Mouse (Mus musculus): ENCODE data around the gene Btbd1. TPM values are rescaled to one million over a fixed set of nuclear protein-coding genes. Genes with fewer than 3 reads are reported as not detected.
A peak's percentile ranks its signal among the peaks of the same experiment; 100 is the strongest.

Gene Btbd1
- polyA plus RNA-seq, 1 experiment from 2014 or later: 37.9 TPM

GRCm38 (mm10) chr7:81834847-81835246, 5.6 kb upstream of the Btbd1 start:
- Histone ChIP-seq H3K9ac (ENCODE audit: low read length) (no peak overlapping the region), H3K4me1 (replicated peaks; ENCODE audit: control insufficient read depth, insufficient read depth) (no peaks in the 10 kb centered on the region), H3K9me3 (ENCODE audit: control insufficient read depth, low read length) (no peaks in the 10 kb centered on the region), H3K27me3 (ENCODE audit: control insufficient read depth, insufficient read depth, low read length) (no peaks in the 10 kb centered on the region), H3K36me3 (ENCODE audit: control insufficient read depth, insufficient read depth, low read length) (no peaks in the 10 kb centered on the region), H3K4me2 (replicated peaks; ENCODE audit: low read depth) (no peak overlapping the region), H3K4me3 (ENCODE audit: low read depth, low read length) (no peak overlapping the region), H3K27ac (replicated peaks) (no peak overlapping the region)
- peak; percentile 38 for TF ChIP-seq CTCF (IDR thresholded peaks at IDR 0.05; ENCODE audit: low read depth)
- TF ChIP-seq EP300 (optimal IDR thresholded peaks at IDR 0.05): no peak
- ATAC-seq (ENCODE audit: low FRiP score, low TSS enrichment) (no peak), DNase-seq (ENCODE audit: low spot score) (no peak)

DNA sequence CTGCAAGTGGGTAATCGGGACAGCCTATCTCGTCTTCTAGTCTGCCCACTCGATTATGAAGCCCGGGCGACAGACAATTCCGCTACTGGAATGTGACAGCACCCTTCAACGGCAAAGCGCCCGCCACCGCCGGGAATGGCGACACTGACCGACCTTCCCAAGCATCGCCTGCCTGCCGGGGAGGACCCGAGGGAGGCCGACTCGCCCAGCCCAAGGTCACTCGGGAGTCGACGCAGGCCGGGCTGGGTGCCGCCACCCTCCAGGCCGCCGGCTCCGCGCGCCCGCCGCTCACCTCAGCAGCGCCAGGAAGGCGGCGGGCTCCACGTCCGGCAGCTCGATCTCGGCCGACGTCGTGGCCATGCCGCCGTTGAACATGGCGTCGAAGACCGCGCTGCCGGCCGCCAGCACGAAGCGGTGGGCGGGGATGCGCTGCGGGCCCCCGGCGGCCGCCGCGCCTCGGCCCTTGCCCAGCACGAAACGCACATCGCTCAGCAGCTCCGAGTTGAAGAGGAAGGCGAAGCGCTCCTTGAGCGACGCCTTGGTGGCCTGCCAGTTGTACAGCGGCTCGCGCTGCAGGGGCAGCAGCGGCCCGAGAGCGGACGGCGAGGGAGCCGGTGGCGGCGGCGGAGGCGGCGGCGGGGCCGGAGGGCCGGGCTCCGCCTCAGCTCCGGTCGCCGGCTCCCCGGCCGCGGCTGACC, 401 bp downstream of the Btbd1 start:
- Histone ChIP-seq H3K27ac (replicated peaks) (peak overlapping the region; percentile 94), H3K9ac (ENCODE audit: low read length) (peak overlapping the region; percentile 84), H3K36me3 (ENCODE audit: control insufficient read depth, insufficient read depth, low read length) (no peaks in the 10 kb centered on the region), H3K9me3 (ENCODE audit: control insufficient read depth, low read length) (no peaks in the 10 kb centered on the region), H3K4me2 (replicated peaks; ENCODE audit: low read depth) (peak overlapping the region; percentile 71), H3K27me3 (ENCODE audit: control insufficient read depth, insufficient read depth, low read length) (no peaks in the 10 kb centered on the region), H3K4me1 (replicated peaks; ENCODE audit: control insufficient read depth, insufficient read depth) (peaks cover 6% of the 10 kb centered on the region), H3K4me3 (ENCODE audit: low read depth, low read length) (peak overlapping the region; percentile 83)
- ATAC-seq (ENCODE audit: low FRiP score, low TSS enrichment) (peak; percentile 75), DNase-seq (ENCODE audit: low spot score) (peak; percentile 68)
- TF ChIP-seq CTCF (IDR thresholded peaks at IDR 0.05; ENCODE audit: low read depth) (no peak), EP300 (optimal IDR thresholded peaks at IDR 0.05) (no peak)
- WGBS: 0% methylated on average over 68 of the region's 91 CpGs

DNA sequence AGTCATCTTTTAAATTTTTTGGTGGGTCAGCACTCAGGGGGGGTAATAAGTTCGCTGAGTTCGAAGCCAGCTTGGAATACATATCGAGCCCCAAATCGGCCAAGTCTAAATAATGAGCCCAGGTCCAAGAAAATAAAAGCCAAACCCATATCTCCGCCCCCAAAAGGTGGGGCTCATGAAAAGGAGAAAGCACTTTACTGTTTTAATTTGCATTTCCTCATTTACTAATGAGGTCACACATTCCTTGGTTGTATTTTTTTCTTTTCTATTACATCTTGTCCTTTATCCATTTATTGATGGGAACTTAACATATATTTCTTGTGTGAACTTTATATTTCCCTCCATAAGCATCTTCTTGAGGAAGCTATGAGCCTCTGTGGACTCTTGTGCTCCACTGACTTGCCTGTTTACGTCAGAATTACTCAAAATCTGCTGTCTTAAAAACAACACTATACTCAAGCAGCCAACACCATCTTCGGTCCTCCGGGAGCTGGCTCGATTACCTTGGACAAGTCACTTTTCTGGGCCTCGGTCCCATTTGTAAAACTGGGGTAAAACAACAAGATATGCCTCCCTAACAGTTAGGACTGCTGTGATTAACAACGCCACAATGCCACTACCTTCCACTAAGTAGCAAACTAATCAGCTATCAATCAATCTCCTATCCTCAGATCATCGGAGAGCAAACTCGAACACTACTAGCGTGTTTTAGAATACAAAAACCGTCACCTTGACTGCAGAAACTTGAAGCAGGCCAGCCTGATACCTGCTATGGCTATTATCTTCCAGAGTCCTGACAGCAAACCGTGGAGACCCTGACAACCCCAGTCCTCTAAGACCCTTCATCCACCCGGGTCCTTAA, 1.2 kb downstream of the Btbd1 start:
- peak overlapping the region; percentile 83 for H3K4me3 ChIP-seq (ENCODE audit: low read depth, low read length)
- ATAC-seq (ENCODE audit: low FRiP score, low TSS enrichment): no peak
- H3K4me2 ChIP-seq (replicated peaks; ENCODE audit: low read depth): peak overlapping the region; percentile 71
- 19% methylated on average over 17 of the region's 17 CpGs for WGBS
- H3K4me1 ChIP-seq (replicated peaks; ENCODE audit: control insufficient read depth, insufficient read depth): peaks cover 6% of the 10 kb centered on the region
- TF ChIP-seq EP300 (optimal IDR thresholded peaks at IDR 0.05) (no peak), CTCF (IDR thresholded peaks at IDR 0.05; ENCODE audit: low read depth) (no peak)
- H3K9ac ChIP-seq (ENCODE audit: low read length): peak overlapping the region; percentile 84
- H3K27me3 ChIP-seq (ENCODE audit: control insufficient read depth, insufficient read depth, low read length): no peaks in the 10 kb centered on the region
- H3K36me3 ChIP-seq (ENCODE audit: control insufficient read depth, insufficient read depth, low read length): no peaks in the 10 kb centered on the region
- no peak for DNase-seq (ENCODE audit: low spot score)
- peak overlapping the region; percentile 94; the same call in 1 of the 2 replicates for H3K27ac ChIP-seq (replicated peaks)
- no peaks in the 10 kb centered on the region for H3K9me3 ChIP-seq (ENCODE audit: control insufficient read depth, low read length)

GRCm38 (mm10) chr7:81825381-81825780, 3.9 kb downstream of the Btbd1 start:
- WGBS: 4% methylated on average over 3 of the region's 3 CpGs
- Histone ChIP-seq H3K4me2 (replicated peaks; ENCODE audit: low read depth) (peak overlapping the region; percentile 4; the same call in 1 of the 2 replicates), H3K27ac (replicated peaks) (no peak overlapping the region), H3K4me3 (ENCODE audit: low read depth, low read length) (no peak overlapping the region), H3K9me3 (ENCODE audit: control insufficient read depth, low read length) (no peaks in the 10 kb centered on the region), H3K4me1 (replicated peaks; ENCODE audit: control insufficient read depth, insufficient read depth) (peaks cover 6% of the 10 kb centered on the region), H3K27me3 (ENCODE audit: control insufficient read depth, insufficient read depth, low read length) (no peaks in the 10 kb centered on the region), H3K36me3 (ENCODE audit: control insufficient read depth, insufficient read depth, low read length) (no peaks in the 10 kb centered on the region), H3K9ac (ENCODE audit: low read length) (no peak overlapping the region)
- no peak for DNase-seq (ENCODE audit: low spot score)
- ATAC-seq (ENCODE audit: low FRiP score, low TSS enrichment): no peak
- TF ChIP-seq CTCF (IDR thresholded peaks at IDR 0.05; ENCODE audit: low read depth): no peak
- TF ChIP-seq EP300 (optimal IDR thresholded peaks at IDR 0.05): no peak

GRCm38 (mm10) chr7:81824906-81825305, 4.3 kb downstream of the Btbd1 start:
- Histone ChIP-seq H3K4me3 (ENCODE audit: low read depth, low read length) (no peak overlapping the region), H3K36me3 (ENCODE audit: control insufficient read depth, insufficient read depth, low read length) (no peaks in the 10 kb centered on the region), H3K4me1 (replicated peaks; ENCODE audit: control insufficient read depth, insufficient read depth) (peaks cover 6% of the 10 kb centered on the region), H3K27me3 (ENCODE audit: control insufficient read depth, insufficient read depth, low read length) (no peaks in the 10 kb centered on the region), H3K27ac (replicated peaks) (no peak overlapping the region), H3K9ac (ENCODE audit: low read length) (no peak overlapping the region), H3K9me3 (ENCODE audit: control insufficient read depth, low read length) (no peaks in the 10 kb centered on the region), H3K4me2 (replicated peaks; ENCODE audit: low read depth) (no peak overlapping the region)
- no peak for DNase-seq (ENCODE audit: low spot score)
- WGBS: 43% methylated on average over 3 of the region's 3 CpGs
- TF ChIP-seq EP300 (optimal IDR thresholded peaks at IDR 0.05): no peak
- ATAC-seq (ENCODE audit: low FRiP score, low TSS enrichment): no peak

DNA sequence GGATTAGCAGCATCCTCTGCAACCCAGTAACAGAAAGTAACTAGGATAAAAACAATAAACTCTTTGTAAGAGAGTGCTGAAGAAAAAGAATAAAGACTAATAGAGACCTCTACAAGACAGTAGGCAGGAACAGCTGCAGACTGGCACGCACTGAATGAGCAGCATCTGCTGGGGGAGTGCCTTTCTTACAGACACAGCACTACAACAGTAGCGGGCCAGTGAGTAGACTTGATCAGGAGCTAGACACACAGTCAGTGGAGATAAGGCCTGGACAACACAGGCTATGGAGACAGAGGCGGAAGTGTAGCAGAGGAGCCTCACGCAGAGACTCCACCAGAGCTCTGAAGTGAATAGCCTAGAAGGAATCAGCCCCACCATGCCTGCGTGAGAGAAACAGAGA, 23.2 kb downstream of the Btbd1 start:
- ATAC-seq (ENCODE audit: low FRiP score, low TSS enrichment) (0 out of 2 replicates have a peak, but pooled peaks have one; percentile 35), DNase-seq (ENCODE audit: low spot score) (no peak)
- Histone ChIP-seq H3K4me3 (ENCODE audit: low read depth, low read length) (no peak overlapping the region), H3K9me3 (ENCODE audit: control insufficient read depth, low read length) (no peaks in the 10 kb centered on the region), H3K27me3 (ENCODE audit: control insufficient read depth, insufficient read depth, low read length) (no peaks in the 10 kb centered on the region), H3K4me2 (replicated peaks; ENCODE audit: low read depth) (no peak overlapping the region), H3K36me3 (ENCODE audit: control insufficient read depth, insufficient read depth, low read length) (no peaks in the 10 kb centered on the region), H3K9ac (ENCODE audit: low read length) (no peak overlapping the region), H3K27ac (replicated peaks) (no peak overlapping the region), H3K4me1 (replicated peaks; ENCODE audit: control insufficient read depth, insufficient read depth) (no peaks in the 10 kb centered on the region)
- 84% methylated on average over 5 of the region's 5 CpGs for WGBS
- no peak for TF ChIP-seq EP300 (optimal IDR thresholded peaks at IDR 0.05)
- no peak for TF ChIP-seq CTCF (IDR thresholded peaks at IDR 0.05; ENCODE audit: low read depth)
